ENCODE assay signal across 9 mouse cellular contexts in the genomic region with DNA sequence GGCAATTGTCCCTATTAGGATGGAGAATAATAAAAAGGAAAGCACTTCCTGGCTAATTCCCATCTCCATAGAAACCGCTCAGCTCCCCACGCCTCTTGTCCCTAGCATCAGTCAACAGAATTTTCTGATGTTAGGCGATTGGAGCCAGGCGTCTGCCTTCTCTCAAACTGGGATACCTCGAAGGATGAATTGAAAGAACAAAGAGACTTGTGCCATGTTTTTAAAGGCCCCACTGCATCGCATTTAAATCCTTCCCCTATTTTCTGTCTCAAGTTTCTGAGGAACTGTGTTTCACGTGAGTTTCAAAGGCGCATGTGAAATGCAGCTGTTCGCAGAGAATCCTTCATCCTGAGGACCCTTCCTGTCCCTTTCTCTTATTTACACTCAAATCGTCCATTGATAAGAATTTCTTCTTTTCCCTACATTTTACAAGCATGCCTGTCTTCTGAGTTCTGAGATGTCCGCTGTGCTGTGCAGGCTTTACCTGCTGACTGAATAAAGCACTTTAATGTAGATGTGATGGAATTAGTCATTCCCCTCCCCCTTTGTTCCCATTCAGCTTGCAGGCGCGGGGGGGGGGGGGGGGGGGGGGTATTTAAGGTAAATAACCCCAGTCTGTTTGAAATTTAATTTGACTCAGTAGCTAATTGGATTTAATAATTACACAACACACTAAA.
DNase-seq lines count a peak whose midpoint lies in the region; ATAC-seq lines count a peak whose summit lies in the region.
"Had no signal": no experiment of that assay in that cellular context is flagged by ENCODE, and none has a peak within 500 bp of the region (broad histone marks: within the 10 kb centered on the region; RNA-seq: fewer than 3 reads in every experiment).

No protein-coding gene starts in this region.

- H3K27me3 ChIP-seq in kidney, embryonic 15.5 days, result no peaks in the 10 kb centered on the region
- no peaks in the 10 kb centered on the region for H3K27me3 ChIP-seq in embryonic facial prominence, embryonic 12.5 days
- no peaks in the 10 kb centered on the region for H3K27me3 ChIP-seq in hindbrain, embryonic 15.5 days

- H3K4me3 ChIP-seq in kidney, embryonic 15.5 days (replicated peaks), result no peak overlapping the region
- H3K4me3 ChIP-seq in embryonic facial prominence, embryonic 12.5 days, result no peak overlapping the region
- H3K4me3 ChIP-seq in hindbrain, embryonic 15.5 days, result 0 out of 2 replicates have a peak overlapping the region, but pooled peaks have one; percentile 5

- no peaks in the 10 kb centered on the region for H3K9me3 ChIP-seq in kidney, embryonic 15.5 days (replicated peaks)
- H3K9me3 ChIP-seq in embryonic facial prominence, embryonic 12.5 days, result no peaks in the 10 kb centered on the region
- H3K9me3 ChIP-seq in hindbrain, embryonic 15.5 days, result no peaks in the 10 kb centered on the region

- no peak for ATAC-seq in kidney, embryonic 15.5 days (replicated peaks; ENCODE audit: low FRiP score)
- ATAC-seq in embryonic facial prominence, embryonic 12.5 days (ENCODE audit: insufficient number of reproducible peaks, insufficient read depth, low FRiP score, low TSS enrichment), result no peak
- ATAC-seq in hindbrain, embryonic 15.5 days (ENCODE audit: low FRiP score, low read depth), result peak; percentile 72; the same call in 1 of the 2 replicates

- no peak overlapping the region for H3K27ac ChIP-seq in kidney, embryonic 15.5 days
- H3K27ac ChIP-seq in embryonic facial prominence, embryonic 12.5 days, result peak overlapping the region; percentile 4; the same call in 1 of the 2 replicates
- peak overlapping the region; percentile 62 for H3K27ac ChIP-seq in hindbrain, embryonic 15.5 days (replicated peaks)

- no peak for DNase-seq in kidney, adult 11 months
- peak; percentile 35 for DNase-seq in neural tube, embryonic 10.5 days (ENCODE audit: extremely low spot score, low spot score)
- DNase-seq in adrenal gland, postnatal 4 days (ENCODE audit: low spot score in 2 of 2), result no peak
- no peak for DNase-seq in gastrocnemius, postnatal 25 days
- DNase-seq in right cerebral cortex, postnatal 10 days (ENCODE audit: low spot score in 2 of 2), result no peak
- DNase-seq: lung, postnatal 14 days had no signal

- 8% methylated on average over 12 of the region's 13 CpGs for WGBS in kidney, embryonic 15.5 days
- WGBS in embryonic facial prominence, embryonic 12.5 days, result 5% methylated on average over 12 of the region's 13 CpGs
- 3% methylated on average over 12 of the region's 13 CpGs for WGBS in hindbrain, embryonic 15.5 days

- H3K4me2 ChIP-seq in kidney, embryonic 15.5 days, result peak overlapping the region; percentile 32
- H3K4me2 ChIP-seq in embryonic facial prominence, embryonic 12.5 days (replicated peaks), result peak overlapping the region; percentile 25
- peak overlapping the region; percentile 44 for H3K4me2 ChIP-seq in hindbrain, embryonic 15.5 days

- no peak overlapping the region for H3K9ac ChIP-seq in kidney, embryonic 15.5 days
- no peak overlapping the region for H3K9ac ChIP-seq in embryonic facial prominence, embryonic 12.5 days
- 0 out of 2 replicates have a peak overlapping the region, but pooled peaks have one; percentile 22 for H3K9ac ChIP-seq in hindbrain, embryonic 15.5 days

- no peaks in the 10 kb centered on the region for H3K36me3 ChIP-seq in kidney, embryonic 15.5 days
- no peaks in the 10 kb centered on the region for H3K36me3 ChIP-seq in embryonic facial prominence, embryonic 12.5 days
- H3K36me3 ChIP-seq in hindbrain, embryonic 15.5 days, result no peaks in the 10 kb centered on the region

- peaks cover 5% of the 10 kb centered on the region; the same call in 1 of the 2 replicates for H3K4me1 ChIP-seq in kidney, embryonic 15.5 days
- peaks cover 7% of the 10 kb centered on the region; the same call in 1 of the 2 replicates for H3K4me1 ChIP-seq in embryonic facial prominence, embryonic 12.5 days
- H3K4me1 ChIP-seq in hindbrain, embryonic 15.5 days (replicated peaks), result peaks cover 8% of the 10 kb centered on the region
